Mouse (Mus musculus): ENCODE results near the gene Aph1c.
"Not testable (repeated sequence)": the region's sequence is repeated elsewhere in the genome, so short reads cannot be mapped to it uniquely, and the experiment has no call there.

Aph1c gene

DNA sequence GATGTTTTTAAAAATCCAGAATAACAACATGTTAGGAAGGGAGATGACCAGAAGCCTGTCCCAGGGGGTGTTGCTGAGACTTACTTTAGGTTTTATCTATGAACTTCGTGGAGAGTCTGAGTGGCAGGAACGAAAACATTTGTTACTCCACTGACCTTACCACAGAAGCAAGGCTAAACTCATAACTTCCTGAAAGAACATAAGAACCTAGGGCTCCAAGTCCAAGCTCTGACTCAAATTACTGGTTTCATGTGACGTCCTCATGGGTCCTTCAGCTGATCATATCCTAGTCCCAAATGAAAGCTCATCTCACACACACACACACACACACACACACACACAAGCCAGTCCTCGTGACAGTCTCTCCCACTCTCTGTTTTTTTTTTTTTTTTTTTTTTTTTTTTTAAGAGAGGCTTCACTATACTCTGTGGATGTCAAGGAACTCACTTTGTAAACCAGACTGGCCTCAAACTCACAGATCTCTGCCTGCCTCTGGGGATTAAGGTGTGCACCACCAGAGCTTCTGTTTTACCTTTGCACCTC, 2.1 kb downstream of the Aph1c start:
- DNase-seq (ENCODE audit: low spot score in 2 of 2): no peak

- peak in 1 of 2 experiments; percentile 42 for DNase-seq (ENCODE audit: low spot score in 2 of 2)
Observed at GRCm38 (mm10) chr9:66825990-66826389, 8.5 kb downstream of the Aph1c start.

DNA sequence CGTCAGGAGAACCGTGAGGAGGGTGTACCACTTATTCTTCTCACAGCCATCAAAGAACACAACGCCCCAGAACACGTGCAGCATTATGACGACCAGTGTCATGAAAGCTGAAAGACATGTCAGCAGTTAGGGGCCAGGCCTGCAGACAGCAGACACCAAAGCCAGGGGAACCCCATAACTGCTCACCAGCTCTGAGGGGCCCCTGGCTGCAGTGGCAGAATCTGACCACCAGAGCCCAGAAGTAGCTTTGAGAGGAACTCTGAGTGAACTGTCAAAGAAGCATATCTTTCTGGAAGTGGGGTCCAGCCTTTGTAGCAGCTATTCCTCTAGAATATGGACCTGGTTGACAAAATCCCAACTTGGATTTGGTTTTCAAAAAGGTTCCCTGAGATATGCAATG, 12.3 kb downstream of the Aph1c start:
- DNase-seq (ENCODE audit: low spot score in 2 of 2): not testable (repeated sequence)

DNA sequence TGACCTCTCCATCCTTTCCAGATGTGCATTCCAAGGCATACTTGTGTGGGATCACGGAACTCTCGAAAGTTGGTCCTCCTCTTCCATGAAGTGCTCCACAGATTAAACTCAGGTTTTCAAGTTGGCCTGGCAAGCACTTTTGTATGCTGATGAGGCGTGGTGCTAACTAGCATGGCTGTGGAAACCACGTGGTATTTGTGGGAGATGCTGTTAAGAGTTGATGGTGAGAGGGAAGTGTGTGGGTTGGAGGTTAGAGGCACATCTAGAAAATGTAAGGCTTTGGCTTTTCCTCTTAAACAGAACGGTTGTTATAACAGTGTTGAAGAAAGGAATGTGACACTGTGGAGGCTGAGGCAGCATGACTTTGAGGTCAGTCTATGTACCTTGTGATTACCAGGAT, 13.5 kb downstream of the Aph1c start:
- DNase-seq (ENCODE audit: low spot score in 2 of 2): no peak

- DNase-seq (ENCODE audit: low spot score in 2 of 2): no peak
Observed at GRCm38 (mm10) chr9:66813392-66813791, 21.1 kb downstream of the Aph1c start.

DNA sequence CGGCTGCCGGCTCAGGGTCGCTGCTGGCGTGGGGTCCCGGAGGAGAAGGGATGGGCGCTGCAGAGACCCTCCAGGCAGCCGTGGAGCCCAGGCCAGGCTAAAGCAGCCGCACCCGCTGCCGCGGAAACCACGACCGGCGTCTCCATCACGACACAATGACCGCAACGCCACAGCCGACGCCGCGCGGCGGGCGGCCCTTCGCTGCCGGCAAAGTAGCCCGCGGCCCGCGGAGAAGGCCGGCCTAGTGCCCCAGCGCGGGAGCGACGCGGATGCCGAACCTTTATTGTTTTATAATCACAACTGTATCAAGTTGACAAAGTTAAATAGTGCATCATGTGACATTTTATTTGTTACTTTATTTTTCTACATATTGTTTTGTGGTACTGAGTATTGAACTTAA, 28.6 kb downstream of the Aph1c start:
- DNase-seq (ENCODE audit: low spot score in 2 of 2): not testable (repeated sequence)

- no peak for DNase-seq (ENCODE audit: low spot score in 2 of 2)
Observed at GRCm38 (mm10) chr9:66801947-66802346, 32.6 kb downstream of the Aph1c start.

DNA sequence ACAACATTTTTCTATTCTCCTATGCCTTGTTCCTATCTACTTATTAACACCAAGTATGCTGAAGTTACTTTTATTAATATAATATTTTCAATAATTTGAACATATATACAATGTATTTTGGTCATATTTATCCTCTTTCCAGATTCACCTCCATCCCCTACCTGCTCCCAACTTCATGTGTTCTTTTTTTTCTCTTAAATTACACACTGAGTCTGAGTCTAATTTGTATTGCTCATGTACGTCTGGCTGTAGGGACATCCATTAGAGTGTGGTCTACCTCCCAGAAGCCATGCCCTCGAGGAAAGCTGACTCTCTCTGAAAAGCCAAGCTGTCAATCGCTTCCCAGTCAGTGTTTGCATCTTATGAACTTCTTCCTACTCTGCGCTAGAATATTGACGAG, 37.8 kb downstream of the Aph1c start, which contains the start of gene Gm10647:
Gene Gm10647 (plus strand): TSS at position 301 of the 400 bp plus-strand sequence.
- DNase-seq (ENCODE audit: low spot score in 2 of 2): no peak

GRCm38 (mm10) chr9:66795464-66796324, 38.8 kb downstream of the Aph1c start, which contains the start of gene Aph1b:
Gene Aph1b, minus strand, starts transcription at chr9:66795490.
- peak; percentile 94 to 95 for DNase-seq (ENCODE audit: low spot score in 2 of 2)

DNA sequence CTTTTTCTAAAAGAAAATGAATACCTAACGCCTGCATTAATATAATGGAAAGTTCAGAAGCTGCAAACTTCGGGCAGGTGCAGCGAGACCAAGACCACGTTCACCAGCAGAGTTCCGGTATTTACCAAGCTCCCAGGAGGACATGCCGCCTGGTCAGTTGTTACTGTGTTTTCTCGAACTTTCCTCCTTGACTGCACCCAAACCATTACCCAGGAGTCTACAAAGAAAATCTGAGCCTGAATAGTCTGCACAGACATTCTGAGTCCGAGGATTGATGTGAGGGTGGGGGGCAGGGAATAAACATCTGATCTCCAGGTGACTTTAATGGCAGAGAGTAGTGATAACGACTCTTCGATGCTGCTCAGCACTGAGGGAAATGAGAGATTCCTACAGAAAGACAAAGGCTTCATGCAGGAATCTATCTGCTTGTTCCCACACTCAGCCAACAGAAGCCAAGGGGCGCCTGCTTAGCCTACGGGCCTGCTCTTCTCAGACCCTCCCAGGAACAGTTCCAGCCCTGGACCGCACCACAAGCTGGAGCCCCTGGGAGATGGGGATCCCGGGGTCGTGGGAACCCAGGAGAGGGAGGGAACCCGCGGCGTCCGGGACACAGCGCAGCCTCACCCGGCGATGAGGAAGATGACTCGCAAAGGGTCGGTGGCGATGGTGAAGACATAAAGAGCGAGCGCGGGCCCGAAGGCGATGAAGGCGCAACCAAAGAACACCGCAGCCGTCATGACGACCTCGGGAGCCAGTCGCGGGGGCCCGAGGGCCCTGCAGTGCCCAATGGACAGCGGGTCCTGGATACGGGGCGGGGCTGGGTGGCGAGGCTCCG, 39.7 kb downstream of the Aph1c start:
- peak in 1 of 2 experiments; percentile 13 for DNase-seq (ENCODE audit: low spot score in 2 of 2)

GRCm38 (mm10) chr9:66787821-66788220, 46.7 kb downstream of the Aph1c start:
- DNase-seq (ENCODE audit: low spot score in 2 of 2): peak in 1 of 2 experiments; percentile 30

GRCm38 (mm10) chr9:66784552-66784951, 50.0 kb downstream of the Aph1c start:
- not testable (repeated sequence) for DNase-seq (ENCODE audit: low spot score in 2 of 2)

DNA sequence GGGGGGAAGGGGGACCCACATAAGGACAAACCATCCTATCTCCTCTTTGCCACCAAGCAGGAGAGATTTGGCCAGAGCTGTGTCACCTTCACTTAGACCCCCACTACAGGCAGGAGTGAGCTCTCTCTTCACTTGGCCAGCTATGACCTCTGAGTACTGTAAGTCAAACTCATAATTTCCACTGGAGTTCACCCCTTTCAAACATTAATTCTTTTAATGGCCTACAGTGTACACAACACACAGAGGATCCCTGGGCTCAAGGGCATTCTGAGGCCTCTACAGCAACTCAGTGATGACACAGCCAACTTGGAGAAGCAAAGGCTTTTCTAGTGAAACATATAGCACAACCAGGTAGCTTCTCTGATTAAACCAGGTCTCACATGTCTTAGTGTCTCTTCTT, 63.8 kb downstream of the Aph1c start:
- no peak for DNase-seq (ENCODE audit: low spot score in 2 of 2)

DNA sequence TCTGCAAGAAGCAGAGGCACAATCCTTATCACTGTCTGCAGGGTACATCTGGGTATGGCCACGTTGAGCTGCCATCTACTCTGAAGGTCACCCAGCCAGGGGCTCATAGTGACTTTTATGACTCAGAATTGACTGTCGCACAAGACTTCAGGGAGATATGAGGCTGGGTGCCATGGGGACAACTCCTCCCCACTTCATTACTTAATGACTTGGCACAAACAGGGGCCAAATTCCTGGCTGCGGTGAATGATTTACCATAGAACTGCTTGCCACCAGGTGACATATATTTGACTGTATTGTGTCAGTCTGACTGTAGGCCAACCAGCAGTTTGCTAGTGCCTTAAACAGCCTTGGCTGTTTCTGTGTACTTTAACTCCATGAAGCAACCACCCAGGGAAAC, 65.3 kb downstream of the Aph1c start:
- no peak for DNase-seq (ENCODE audit: low spot score in 2 of 2)

DNA sequence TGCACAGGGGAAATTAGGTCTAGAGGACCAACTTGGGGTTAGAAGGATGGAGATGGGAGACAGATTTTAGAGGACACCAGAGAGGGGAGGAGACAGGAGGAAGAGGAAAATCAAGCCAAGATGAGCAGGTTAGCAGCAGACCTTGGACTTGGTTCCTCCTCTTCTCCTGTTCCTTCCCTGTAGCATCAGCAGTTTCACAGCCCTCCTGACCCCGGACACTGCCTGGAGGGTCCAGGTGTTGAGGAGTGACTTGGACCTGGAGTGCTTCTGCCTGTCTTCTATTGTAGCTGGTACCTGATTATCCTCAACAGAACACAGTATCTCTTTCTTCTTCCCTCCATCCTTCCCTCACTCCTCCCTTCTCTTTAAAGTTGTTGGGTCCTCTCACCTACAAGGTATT, 65.8 kb downstream of the Aph1c start:
- DNase-seq (ENCODE audit: low spot score in 2 of 2): no peak

Data from frontal cortex, postnatal 36 days (tissue).